In genomic region chr11:121559527-121560293, GRCm38 (mm10) we compare ENCODE assay signal across 16 mouse cellular contexts. TPM values are rescaled to one million over a fixed set of nuclear protein-coding genes. Genes with fewer than 3 reads are reported as not detected.
A peak's percentile ranks its signal among the peaks of the same experiment; 100 is the strongest.
DNase-seq lines count a peak whose midpoint lies in the region; ATAC-seq lines count a peak whose summit lies in the region.
"Had no signal": no experiment of that assay in that cellular context is flagged by ENCODE, and none has a peak within 500 bp of the region (broad histone marks: within the 10 kb centered on the region; RNA-seq: fewer than 3 reads in every experiment).

No protein-coding gene starts in this region.

- no peaks in the 10 kb centered on the region for H3K9me3 ChIP-seq in liver, embryonic 13.5 days (replicated peaks)
- H3K9me3 ChIP-seq: forebrain, embryonic 10.5 days had no signal

- H3K36me3 ChIP-seq in liver, embryonic 13.5 days = peaks cover 31% of the 10 kb centered on the region

- peak overlapping the region; percentile 69 for H3K27ac ChIP-seq in liver, embryonic 13.5 days
- H3K27ac ChIP-seq: forebrain, embryonic 10.5 days; layer of hippocampus, adult 2 months had no signal

- H3K4me3 ChIP-seq in liver, embryonic 13.5 days (replicated peaks) = no peak overlapping the region
- H3K4me3 ChIP-seq: forebrain, embryonic 10.5 days; layer of hippocampus, adult 2 months had no signal

- ATAC-seq in activated CD4-positive, CD25-positive, alpha-beta regulatory T cell, adult 4 months = peak; percentile 95
- ATAC-seq in liver, embryonic 13.5 days (ENCODE audit: low read depth) = peak; percentile 74
- ATAC-seq: intestine, postnatal 0 days had no signal

- peak; percentile 80 for DNase-seq in CD4-positive helper T cell, adult 2 months (ENCODE audit: low read depth, low spot score)
- DNase-seq in liver, embryonic 13.5 days = peak; percentile 34
- DNase-seq in spleen, postnatal 36 days (ENCODE audit: low spot score in 2 of 2) = peak; percentile 54 to 62
- no peak for DNase-seq in layer of hippocampus, postnatal 25 days (ENCODE audit: extremely low spot score in 1 of 2, low spot score in 1 of 2)
- DNase-seq in ovary, postnatal 10 days (ENCODE audit: low spot score) = no peak
- DNase-seq in cerebellum, adult 9-10 months = no peak
- no peak for DNase-seq in lung, adult 18-20 months
- DNase-seq: gastrocnemius, postnatal 25 days; heart, postnatal 10 days; left cerebral cortex, postnatal 4 days; lung, postnatal 14 days; retina, postnatal 1 day had no signal

- no peaks in the 10 kb centered on the region for H3K27me3 ChIP-seq in liver, embryonic 13.5 days

- WGBS in liver, embryonic 13.5 days (ENCODE audit: insufficient replicate concordance) = 21% methylated on average over 4 of the region's 4 CpGs

- H3K4me1 ChIP-seq in liver, embryonic 13.5 days (replicated peaks) = peaks cover 22% of the 10 kb centered on the region
- H3K4me1 ChIP-seq: forebrain, embryonic 10.5 days had no signal

- H3K9ac ChIP-seq in liver, embryonic 13.5 days = no peak overlapping the region

- H3K4me2 ChIP-seq in liver, embryonic 13.5 days = no peak overlapping the region

RNA-seq across cellular contexts. Expression of gene Zfp750, which starts 40.6 kb away (rescaled TPM):
- polyA plus RNA-seq in activated CD4-positive, CD25-positive, alpha-beta regulatory T cell, adult 4 months (2017; shearing (Covaris generic)) = under 1 TPM; 0.70 to 0.97 TPM
- 0.22 and 0.30 TPM in 2 replicates for polyA plus RNA-seq in liver, embryonic 13.5 days (2015; fragmentation: Nextera tagmentation; extraction: Ambion mirVana)
- under 1 TPM; 0.14 to 0.22 TPM for total RNA-seq in layer of hippocampus, postnatal 25 days (2021)
- total RNA-seq: left cerebral cortex, postnatal 4 days had no signal

Comparison
In these comparisons a context has a peak if more than half of its experiments do, and no peak if none do; other contexts are left out.
1. DNase-seq: peak in CD4-positive helper T cell, adult 2 months (single experiment), liver, embryonic 13.5 days (single experiment) and spleen, postnatal 36 days (2 of 2); none in layer of hippocampus, postnatal 25 days (0 of 2), ovary, postnatal 10 days (single experiment), cerebellum, adult 9-10 months (single experiment) and lung, adult 18-20 months (0 of 2).